Mouse (Mus musculus) granulocyte monocyte progenitor cell, adult 5-6 weeks (primary cell): Measurements from ENCODE around the gene Asf1a. TPM values are rescaled to one million over a fixed set of nuclear protein-coding genes. Genes with fewer than 3 reads are reported as not detected.
"Not testable (repeated sequence)": the region's sequence is repeated elsewhere in the genome, so short reads cannot be mapped to it uniquely, and the experiment has no call there.

Source experiments
- ATAC-seq: replicated peaks from 2 replicates; pipeline ENCODE4 v1.8.0; 2016; ENCODE audit warnings: mild to moderate bottlenecking, moderate TSS enrichment, inconsistent platforms; ENCODE audit not compliant: poor library complexity, severe bottlenecking
- total RNA-seq, 2 experiments: library from RNA; stranded (forward) in 1 of 2; stranded (reverse) in 1 of 2; fragments of 200-712, 200-1000 nt in 1 of 2; fragments of >200 nt in 1 of 2; fragmentation: Nextera tagmentation in 1 of 2; gene quantifications; 2 replicates each; pipeline ENCODE4 v1.2.3; 2014 to 2017

Gene Asf1a
- total RNA-seq (2014; fragmentation: Nextera tagmentation) (99.2 and 116 TPM in 2 replicates), total RNA-seq (2017) (113 and 122 TPM in 2 replicates)

GRCm38 (mm10) chr10:53596677-53597120, at the start of gene Asf1a:
Gene Asf1a (plus strand): TSS chr10:53596757.
- peak; percentile 84 for ATAC-seq

GRCm38 (mm10) chr10:53562001-53562400, 34.6 kb upstream of the Asf1a start:
- no peak for ATAC-seq

- ATAC-seq: no peak
These were observed 31.0 kb upstream of the Asf1a start for GRCm38 (mm10) chr10:53565538-53565937.

- ATAC-seq: no peak
These were observed 28.0 kb upstream of the Asf1a start for GRCm38 (mm10) chr10:53568531-53568930.

- ATAC-seq: 0 out of 2 replicates have a peak, but pooled peaks have one; percentile 21
These were observed 16.4 kb upstream of the Asf1a start for GRCm38 (mm10) chr10:53580137-53580536.

- peak; percentile 77 for ATAC-seq
These were observed 15.9 kb upstream of the Asf1a start for GRCm38 (mm10) chr10:53580621-53581081.

- no peak for ATAC-seq
These were observed 15.5 kb upstream of the Asf1a start for GRCm38 (mm10) chr10:53581087-53581486.

GRCm38 (mm10) chr10:53585777-53586176, 10.8 kb upstream of the Asf1a start:
- ATAC-seq: no peak

- peak; percentile 2 for ATAC-seq
These were observed 547 bp upstream of the Asf1a start for GRCm38 (mm10) chr10:53595744-53596676.

GRCm38 (mm10) chr10:53597121-53597881, 744 bp downstream of the Asf1a start:
- ATAC-seq: peak; percentile 42

GRCm38 (mm10) chr10:53598821-53599220, 2.3 kb downstream of the Asf1a start:
- peak; percentile 38 for ATAC-seq

- no peak for ATAC-seq
These were observed 8.8 kb downstream of the Asf1a start for GRCm38 (mm10) chr10:53605328-53605727.

- peak; percentile 59 for ATAC-seq
These were observed 11.7 kb downstream of the Asf1a start for GRCm38 (mm10) chr10:53608274-53608673.

GRCm38 (mm10) chr10:53612172-53612571, 15.6 kb downstream of the Asf1a start:
- no peak for ATAC-seq

- ATAC-seq: no peak
These were observed 17.4 kb downstream of the Asf1a start for GRCm38 (mm10) chr10:53613955-53614354.

- ATAC-seq: peak; percentile 96
These were observed 19.5 kb downstream of the Asf1a start for GRCm38 (mm10) chr10:53615850-53616616.

GRCm38 (mm10) chr10:53629247-53629917, 32.8 kb downstream of the Asf1a start:
- peak; percentile 78 for ATAC-seq

- peak; percentile 93 for ATAC-seq
These were observed 33.3 kb downstream of the Asf1a start for GRCm38 (mm10) chr10:53629918-53630250.

GRCm38 (mm10) chr10:53630339-53630738, 33.8 kb downstream of the Asf1a start, which contains the start of gene Mcm9:
Gene Mcm9 (minus strand): TSS chr10:53630439.
- not testable (repeated sequence) for ATAC-seq

GRCm38 (mm10) chr10:53634160-53634559, 37.6 kb downstream of the Asf1a start:
- ATAC-seq: no peak
